Mouse (Mus musculus): ENCODE data around the gene Sema3e. TPM values are rescaled to one million over a fixed set of nuclear protein-coding genes. Genes with fewer than 3 reads are reported as not detected.

The Sema3e gene
- polyA plus RNA-seq, 1 experiment from 2014 or later = 0.19 TPM

DNA sequence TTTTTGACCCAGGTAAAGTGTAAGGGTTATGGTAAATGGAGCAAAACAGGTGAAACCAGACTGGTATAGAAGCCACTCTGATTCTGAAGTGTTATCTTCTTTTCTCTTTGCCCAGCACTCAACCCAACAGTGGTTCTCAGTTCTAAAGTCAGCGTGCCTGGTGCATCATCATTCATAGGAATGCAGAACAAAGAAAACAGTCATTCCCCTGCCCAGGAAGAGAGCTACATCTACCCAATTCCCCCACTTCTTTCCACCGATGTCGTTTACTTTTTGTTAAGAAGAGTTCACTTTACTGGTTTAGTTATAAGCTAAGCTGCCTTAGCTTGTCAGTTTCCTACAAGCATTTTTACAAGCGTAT, 65.5 kb downstream of the Sema3e start:
- Histone ChIP-seq H3K4me2 (no peak overlapping the region), H3K9me3 (replicated peaks) (no peaks in the 10 kb centered on the region), H3K4me3 (no peak overlapping the region), H3K27ac (no peak overlapping the region), H3K27me3 (replicated peaks) (no peaks in the 10 kb centered on the region), H3K4me1 (no peaks in the 10 kb centered on the region), H3K36me3 (no peaks in the 10 kb centered on the region), H3K9ac (no peak overlapping the region)
- no peak for ATAC-seq
- WGBS (ENCODE audit: insufficient replicate concordance) = 76% methylated on average over 4 of the region's 4 CpGs

DNA sequence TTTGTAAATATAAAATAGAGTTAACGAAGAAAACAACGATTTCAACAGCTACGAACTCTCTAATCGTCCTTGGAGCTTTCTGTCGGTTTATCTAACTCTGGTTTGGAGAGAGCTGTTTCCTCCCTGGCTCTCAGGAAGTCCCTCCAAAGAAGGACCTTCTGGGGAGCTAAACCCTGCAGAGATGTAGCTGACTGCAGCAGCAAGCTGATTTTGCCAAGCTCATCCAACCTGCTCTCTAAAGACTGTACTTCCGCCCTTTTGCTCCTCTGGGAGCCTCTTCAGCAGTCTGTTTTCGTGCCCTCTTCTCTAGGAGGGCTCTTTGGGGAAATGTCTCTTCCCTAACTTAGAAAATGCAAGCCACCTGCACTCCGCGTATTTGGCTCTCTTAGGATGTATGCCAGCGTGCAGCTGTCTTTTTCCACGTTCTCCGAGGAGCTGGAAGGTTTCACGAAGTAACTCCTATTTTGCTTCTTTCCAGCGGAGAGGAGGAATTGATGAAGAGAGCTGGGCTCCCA, 67.2 kb downstream of the Sema3e start:
- WGBS (ENCODE audit: insufficient replicate concordance) = 44% methylated on average over 14 of the region's 14 CpGs
- no peaks in the 10 kb centered on the region for H3K9me3 ChIP-seq (replicated peaks)
- H3K9ac ChIP-seq = no peak overlapping the region
- H3K4me3 ChIP-seq = no peak overlapping the region
- no peaks in the 10 kb centered on the region for H3K27me3 ChIP-seq (replicated peaks)
- no peaks in the 10 kb centered on the region for H3K4me1 ChIP-seq
- no peak overlapping the region for H3K4me2 ChIP-seq
- no peak for ATAC-seq
- no peak overlapping the region for H3K27ac ChIP-seq
- H3K36me3 ChIP-seq = no peaks in the 10 kb centered on the region

DNA sequence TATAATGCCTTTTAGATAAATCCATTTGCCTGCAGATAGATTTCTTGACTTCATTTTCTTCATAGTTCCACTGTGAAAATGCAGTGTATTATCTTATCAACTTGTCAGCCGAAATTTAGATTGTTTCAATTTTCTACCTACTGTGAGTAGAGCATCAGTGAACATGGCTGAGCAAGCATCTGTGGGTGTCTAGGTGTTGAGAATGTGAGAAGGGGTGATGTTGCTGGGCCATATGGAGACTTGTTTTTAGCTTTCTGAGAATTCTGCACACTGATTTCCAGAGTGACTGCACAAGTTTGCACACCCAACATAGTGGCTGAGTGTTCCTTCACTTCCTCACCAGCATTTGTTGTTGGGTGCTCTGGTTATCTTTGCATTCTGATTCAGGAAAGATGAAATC, 71.1 kb downstream of the Sema3e start:
- 50% methylated on average over 1 of the region's 1 CpGs for WGBS (ENCODE audit: insufficient replicate concordance)
- H3K4me2 ChIP-seq = no peak overlapping the region
- no peak for ATAC-seq
- H3K27ac ChIP-seq = no peak overlapping the region
- no peak overlapping the region for H3K4me3 ChIP-seq
- no peaks in the 10 kb centered on the region for H3K27me3 ChIP-seq (replicated peaks)
- no peaks in the 10 kb centered on the region for H3K36me3 ChIP-seq
- H3K9me3 ChIP-seq (replicated peaks) = no peaks in the 10 kb centered on the region
- H3K4me1 ChIP-seq = no peaks in the 10 kb centered on the region
- H3K9ac ChIP-seq = no peak overlapping the region

DNA sequence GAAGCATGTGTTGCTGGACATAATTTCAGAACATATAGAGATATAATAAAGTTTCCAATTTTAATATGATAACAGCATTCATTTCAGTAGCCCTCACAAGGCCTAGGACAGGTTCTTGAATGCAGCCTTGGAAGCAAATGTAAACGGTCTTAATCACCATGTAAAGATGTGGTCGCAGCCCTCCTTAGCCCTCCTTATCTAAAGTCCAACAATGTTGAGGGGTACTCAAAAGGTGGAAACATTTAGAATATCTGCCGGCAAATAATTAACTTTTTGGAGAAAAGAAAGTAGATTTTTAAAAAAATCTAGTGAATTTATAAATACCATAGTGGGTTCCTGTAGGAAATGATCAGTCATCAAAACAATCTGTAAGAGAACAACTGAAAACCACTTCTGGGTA, 73.6 kb downstream of the Sema3e start:
- Histone ChIP-seq H3K4me1 (no peaks in the 10 kb centered on the region), H3K27ac (no peak overlapping the region), H3K9me3 (replicated peaks) (no peaks in the 10 kb centered on the region), H3K4me2 (no peak overlapping the region), H3K27me3 (replicated peaks) (no peaks in the 10 kb centered on the region), H3K4me3 (no peak overlapping the region), H3K36me3 (no peaks in the 10 kb centered on the region), H3K9ac (no peak overlapping the region)
- 58% methylated on average over 3 of the region's 3 CpGs for WGBS (ENCODE audit: insufficient replicate concordance)
- ATAC-seq = no peak

DNA sequence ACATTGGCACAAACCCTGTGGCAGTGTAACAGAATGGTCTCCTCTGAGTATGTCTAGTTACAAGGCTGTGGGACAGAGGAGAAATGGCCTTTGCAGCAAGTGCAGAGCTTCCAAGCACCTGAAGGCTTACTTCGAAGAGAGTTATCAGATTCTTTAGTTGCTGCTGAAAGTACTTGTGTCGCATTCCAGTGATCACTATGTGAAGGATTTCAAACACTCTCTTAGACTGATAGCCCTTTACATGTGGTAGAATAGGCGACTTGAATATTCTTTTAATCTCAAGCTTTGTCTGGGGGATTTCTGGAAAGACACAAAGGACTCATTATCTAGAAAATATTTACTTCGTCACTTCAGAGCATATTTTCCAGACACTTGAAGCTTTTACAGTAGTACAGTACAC, 82.3 kb downstream of the Sema3e start:
- 60% methylated on average over 4 of the region's 4 CpGs for WGBS (ENCODE audit: insufficient replicate concordance)
- H3K4me1 ChIP-seq = no peaks in the 10 kb centered on the region

DNA sequence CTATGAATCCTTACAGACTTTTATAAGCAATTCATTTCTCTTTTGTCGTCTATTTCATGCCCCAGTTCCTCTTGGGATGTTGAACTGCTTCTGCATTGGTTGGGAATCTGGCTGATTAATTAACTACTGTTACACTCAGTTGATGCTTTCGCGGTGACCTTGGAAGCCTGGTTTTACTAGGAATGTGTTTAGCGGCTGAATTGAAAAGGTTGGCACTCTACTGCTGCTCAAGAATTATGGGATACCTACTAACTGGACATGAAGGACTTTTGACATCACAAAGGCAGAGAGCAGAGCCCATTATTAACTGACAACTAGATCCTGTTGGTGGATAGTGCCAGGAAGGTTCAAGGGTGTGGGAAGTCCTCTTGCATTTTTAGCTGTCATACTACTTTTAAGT, 83.9 kb downstream of the Sema3e start:
- H3K4me1 ChIP-seq = no peaks in the 10 kb centered on the region
- no peak for ATAC-seq
- no peaks in the 10 kb centered on the region for H3K27me3 ChIP-seq (replicated peaks)
- no peaks in the 10 kb centered on the region for H3K9me3 ChIP-seq (replicated peaks)
- no peaks in the 10 kb centered on the region for H3K36me3 ChIP-seq
- H3K4me2 ChIP-seq = no peak overlapping the region
- no peak overlapping the region for H3K4me3 ChIP-seq
- H3K9ac ChIP-seq = no peak overlapping the region
- WGBS (ENCODE audit: insufficient replicate concordance) = 77% methylated on average over 4 of the region's 4 CpGs
- no peak overlapping the region for H3K27ac ChIP-seq

More for the DNA sequence above, 82.3 kb downstream of the Sema3e start:
- Histone ChIP-seq H3K4me2 (no peak overlapping the region), H3K4me3 (no peak overlapping the region), H3K9me3 (replicated peaks) (no peaks in the 10 kb centered on the region), H3K27me3 (replicated peaks) (no peaks in the 10 kb centered on the region), H3K9ac (no peak overlapping the region), H3K27ac (no peak overlapping the region), H3K36me3 (no peaks in the 10 kb centered on the region)
- no peak for ATAC-seq

DNA sequence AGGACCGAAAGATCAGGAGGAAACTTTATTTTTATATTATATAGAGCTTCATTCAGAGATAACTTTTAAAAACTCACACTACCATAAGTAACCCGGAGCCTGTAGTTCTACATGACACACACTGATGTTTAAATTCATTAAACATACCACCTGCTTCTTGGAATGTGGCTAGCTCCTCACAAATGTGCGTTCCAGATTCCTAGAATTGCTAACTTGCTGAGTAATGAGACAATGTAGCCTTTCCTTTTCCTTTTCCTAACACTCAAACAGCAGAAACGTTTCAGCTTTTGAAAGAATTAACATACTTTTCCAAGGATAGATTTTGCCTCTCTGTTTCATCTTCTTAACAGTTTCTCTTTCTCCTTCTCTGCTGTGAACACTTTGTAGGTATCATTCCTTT, 86.3 kb downstream of the Sema3e start:
- no peak overlapping the region for H3K4me2 ChIP-seq
- H3K27me3 ChIP-seq (replicated peaks) = no peaks in the 10 kb centered on the region
- H3K9ac ChIP-seq = no peak overlapping the region
- 58% methylated on average over 4 of the region's 4 CpGs for WGBS (ENCODE audit: insufficient replicate concordance)
- H3K9me3 ChIP-seq (replicated peaks) = no peaks in the 10 kb centered on the region
- H3K4me3 ChIP-seq = no peak overlapping the region
- no peak for ATAC-seq
- no peaks in the 10 kb centered on the region for H3K36me3 ChIP-seq
- no peaks in the 10 kb centered on the region for H3K4me1 ChIP-seq
- no peak overlapping the region for H3K27ac ChIP-seq

DNA sequence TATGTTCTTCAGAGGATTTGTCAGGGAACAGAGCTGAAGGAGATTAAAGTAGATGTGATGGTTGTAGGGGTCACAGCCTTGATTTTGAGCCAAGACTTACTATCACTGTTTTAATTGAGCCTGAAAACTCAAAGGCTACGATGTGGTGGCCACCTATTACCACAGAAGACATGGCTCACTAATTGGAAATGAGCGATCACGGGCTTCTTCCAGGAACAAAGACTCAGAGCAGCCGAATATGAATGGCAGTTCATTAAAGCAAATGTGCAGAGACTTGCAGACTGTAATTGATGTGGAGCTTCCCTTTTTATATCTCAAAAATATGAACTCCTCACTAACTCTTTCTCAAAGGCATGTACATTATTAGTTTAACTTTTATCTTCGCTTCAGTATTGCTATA, 96.8 kb downstream of the Sema3e start:
- Histone ChIP-seq H3K36me3 (no peaks in the 10 kb centered on the region), H3K9ac (no peak overlapping the region), H3K27ac (no peak overlapping the region), H3K27me3 (replicated peaks) (no peaks in the 10 kb centered on the region), H3K9me3 (replicated peaks) (no peaks in the 10 kb centered on the region), H3K4me2 (no peak overlapping the region), H3K4me1 (no peaks in the 10 kb centered on the region), H3K4me3 (no peak overlapping the region)
- whole genome bisulfite sequencing (ENCODE audit: insufficient replicate concordance) = 67% methylated on average over 5 of the region's 5 CpGs
- ATAC-seq = no peak

DNA sequence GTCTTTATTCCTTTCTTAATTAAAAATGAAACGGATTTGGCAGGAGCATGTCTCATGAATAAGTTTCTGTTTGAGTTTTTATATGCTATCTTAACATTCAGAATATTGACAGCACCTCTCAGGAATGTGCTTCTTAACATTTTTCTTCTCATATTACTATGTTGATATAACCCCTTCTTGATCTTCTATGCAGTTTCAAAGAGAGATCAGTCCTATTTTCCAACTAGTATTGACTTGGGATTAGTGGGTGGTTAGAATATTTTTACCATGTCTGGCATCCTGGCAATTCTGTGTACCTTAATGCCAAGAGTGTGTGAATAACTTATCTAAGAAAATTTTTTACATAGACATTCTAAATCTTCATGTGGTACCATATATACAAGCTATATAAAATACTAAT, 101.5 kb downstream of the Sema3e start:
- H3K36me3 ChIP-seq = no peaks in the 10 kb centered on the region
- H3K4me1 ChIP-seq = no peaks in the 10 kb centered on the region
- ATAC-seq = no peak
- H3K27ac ChIP-seq = no peak overlapping the region
- no peaks in the 10 kb centered on the region for H3K9me3 ChIP-seq (replicated peaks)
- H3K9ac ChIP-seq = no peak overlapping the region
- no peaks in the 10 kb centered on the region for H3K27me3 ChIP-seq (replicated peaks)
- H3K4me2 ChIP-seq = no peak overlapping the region
- H3K4me3 ChIP-seq = no peak overlapping the region
- WGBS (ENCODE audit: insufficient replicate concordance) = 34% methylated on average over 1 of the region's 1 CpGs

DNA sequence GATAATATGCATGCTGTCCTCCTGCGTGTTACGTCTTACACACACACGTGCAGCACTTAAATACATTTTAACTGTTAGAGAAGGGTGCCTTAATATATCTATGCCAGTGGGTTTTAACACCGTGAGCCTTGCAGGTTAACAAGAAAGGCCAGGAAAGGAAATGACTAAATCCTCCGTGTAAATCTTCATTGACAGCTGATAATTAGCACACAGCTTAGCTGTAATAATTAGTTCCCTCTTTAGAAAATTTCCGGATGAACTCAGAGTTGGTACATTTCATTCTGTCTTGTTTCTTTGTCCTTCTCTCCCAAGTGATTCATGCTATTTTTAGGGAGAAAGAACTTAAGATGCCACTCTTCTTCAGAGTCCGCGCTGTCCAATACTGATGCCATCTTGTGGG, 110.9 kb downstream of the Sema3e start:
- H3K27me3 ChIP-seq (replicated peaks) = no peaks in the 10 kb centered on the region
- no peaks in the 10 kb centered on the region for H3K9me3 ChIP-seq (replicated peaks)
- no peaks in the 10 kb centered on the region for H3K4me1 ChIP-seq
- H3K27ac ChIP-seq = no peak overlapping the region
- no peak overlapping the region for H3K4me2 ChIP-seq
- no peaks in the 10 kb centered on the region for H3K36me3 ChIP-seq
- H3K9ac ChIP-seq = no peak overlapping the region
- no peak for ATAC-seq
- H3K4me3 ChIP-seq = no peak overlapping the region
- WGBS (ENCODE audit: insufficient replicate concordance) = 60% methylated on average over 8 of the region's 8 CpGs

DNA sequence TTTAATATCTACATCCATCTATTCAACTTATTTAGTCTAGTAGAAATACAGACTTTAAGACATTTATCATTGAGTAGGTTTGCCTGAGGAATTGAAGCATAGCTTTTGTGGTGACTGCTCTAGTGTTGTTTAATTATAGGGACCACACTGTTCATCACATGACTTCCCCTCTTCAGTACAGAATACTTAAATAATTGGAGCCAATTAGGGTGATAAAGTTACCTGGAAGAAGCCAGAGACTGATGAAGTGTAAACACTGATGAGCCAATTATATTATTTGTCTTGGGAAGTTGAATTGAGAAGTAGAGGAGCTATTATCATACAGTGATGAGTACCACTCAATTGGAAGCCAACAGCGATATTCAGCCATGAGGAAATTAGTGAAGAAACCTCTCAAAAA, 113.6 kb downstream of the Sema3e start:
- Histone ChIP-seq H3K9ac (no peak overlapping the region), H3K9me3 (replicated peaks) (no peaks in the 10 kb centered on the region), H3K4me3 (no peak overlapping the region), H3K4me2 (no peak overlapping the region), H3K27ac (no peak overlapping the region), H3K4me1 (no peaks in the 10 kb centered on the region), H3K36me3 (no peaks in the 10 kb centered on the region), H3K27me3 (replicated peaks) (no peaks in the 10 kb centered on the region)
- ATAC-seq = no peak
- WGBS (ENCODE audit: insufficient replicate concordance) = 77% methylated on average over 1 of the region's 1 CpGs

DNA sequence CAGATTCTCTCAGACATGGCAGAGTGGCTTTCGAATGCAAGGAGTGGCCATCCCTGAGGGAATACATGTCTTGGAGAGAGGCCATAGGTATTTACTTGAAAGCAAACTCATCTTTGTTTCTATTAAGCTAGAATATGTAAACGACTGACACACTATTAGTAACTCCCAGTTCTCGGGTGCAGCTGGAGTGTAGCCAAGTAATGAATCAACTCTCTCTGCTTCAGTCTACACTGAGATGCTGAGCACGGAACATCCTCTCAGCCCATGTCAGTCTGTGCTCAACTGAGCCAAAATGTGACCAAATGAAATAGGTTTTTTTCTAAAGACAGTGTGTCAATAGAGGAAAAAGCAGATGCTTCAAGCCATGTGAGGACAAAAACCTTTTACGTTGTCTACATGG, 137.5 kb downstream of the Sema3e start:
- no peak overlapping the region for H3K4me2 ChIP-seq
- H3K4me1 ChIP-seq = no peaks in the 10 kb centered on the region
- no peaks in the 10 kb centered on the region for H3K27me3 ChIP-seq (replicated peaks)
- H3K9me3 ChIP-seq (replicated peaks) = no peaks in the 10 kb centered on the region
- ATAC-seq = no peak
- 64% methylated on average over 5 of the region's 5 CpGs for WGBS (ENCODE audit: insufficient replicate concordance)
- no peak overlapping the region for H3K4me3 ChIP-seq
- H3K36me3 ChIP-seq = no peaks in the 10 kb centered on the region
- H3K9ac ChIP-seq = no peak overlapping the region
- no peak overlapping the region for H3K27ac ChIP-seq

DNA sequence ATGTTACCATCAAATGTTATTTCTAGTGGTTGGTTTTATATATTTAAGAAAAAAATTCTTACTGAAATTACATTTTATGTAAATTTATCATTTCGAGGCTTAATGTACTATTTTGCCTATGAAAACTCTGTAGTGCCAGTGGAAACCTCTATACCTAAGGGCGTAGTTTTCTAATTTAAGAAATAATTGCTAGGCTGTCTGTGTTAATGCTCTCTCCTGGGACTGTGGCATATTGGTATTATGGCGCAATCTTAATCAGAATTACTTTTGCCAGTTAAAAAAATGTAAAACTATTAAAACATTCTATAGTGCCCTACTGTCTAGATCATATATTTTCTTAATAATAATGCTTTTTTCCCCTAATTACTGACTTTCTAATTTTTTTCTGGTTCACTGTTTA, 138.2 kb downstream of the Sema3e start:
- Histone ChIP-seq H3K4me1 (no peaks in the 10 kb centered on the region), H3K27ac (no peak overlapping the region), H3K9me3 (replicated peaks) (no peaks in the 10 kb centered on the region), H3K36me3 (no peaks in the 10 kb centered on the region), H3K4me2 (no peak overlapping the region), H3K27me3 (replicated peaks) (no peaks in the 10 kb centered on the region), H3K9ac (no peak overlapping the region), H3K4me3 (no peak overlapping the region)
- 63% methylated on average over 3 of the region's 3 CpGs for WGBS (ENCODE audit: insufficient replicate concordance)
- ATAC-seq = no peak

Data from liver, embryonic 12.5 days (tissue).